Mouse (Mus musculus): Measurements from ENCODE around the gene Shb.

DNA sequence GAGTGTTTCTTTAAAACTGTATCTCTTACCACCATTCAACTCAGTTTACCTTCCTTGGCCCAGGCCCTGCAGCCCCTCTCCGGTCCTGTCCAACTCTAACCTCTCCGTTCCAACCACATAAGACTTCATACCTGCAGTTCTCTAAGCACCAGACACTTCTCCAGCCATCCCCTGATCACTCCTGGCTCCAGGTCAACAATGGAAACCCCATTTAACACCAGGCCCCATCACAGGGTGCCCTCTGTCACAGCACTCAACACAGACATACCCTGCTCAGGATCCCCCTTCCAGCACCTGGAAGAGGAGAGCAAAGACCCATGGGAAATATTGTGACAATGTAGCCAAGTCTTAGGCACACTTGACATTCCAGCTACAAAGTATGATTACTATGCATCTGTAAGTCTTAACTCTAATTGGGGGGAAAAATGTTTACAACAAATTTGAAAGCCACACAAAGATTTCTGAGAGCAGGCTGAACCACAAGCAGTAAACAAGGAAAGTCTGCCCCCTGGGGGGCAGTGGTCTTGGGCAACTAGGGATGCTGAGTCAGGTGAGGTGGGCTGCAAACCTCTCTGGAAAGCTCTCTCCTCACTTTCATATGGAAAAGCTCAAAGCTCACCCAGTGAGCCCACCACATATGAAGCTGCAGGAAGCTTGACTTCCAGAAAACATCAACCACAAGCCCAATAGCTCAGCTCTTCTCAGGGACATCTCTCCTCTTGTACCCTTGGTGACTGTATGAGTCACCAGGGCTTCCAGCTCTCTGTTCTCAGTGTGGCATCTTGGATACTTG lies 4.5 kb downstream of the Shb start:
- TF ChIP-seq POLR2A (IDR thresholded peaks at IDR 0.05; ENCODE audit: low read depth, low read length) (no peak), CTCF (IDR thresholded peaks at IDR 0.05; ENCODE audit: borderline replicate concordance, insufficient read depth, low read length) (no peak)

Measured in embryonic fibroblast, embryonic 13.5 days (primary cell).